Mouse (Mus musculus) ES-Bruce4 (cell line): Measurements from ENCODE around the gene Scamp5.

Source experiments
- CTCF ChIP-seq: IDR thresholded peaks from one replicate; pipeline ENCODE4 v1.8.1; 2011; ENCODE audit warnings: low read depth, low read length
- EP300 ChIP-seq: IDR thresholded peaks from 2 replicates; pipeline ENCODE4 v1.6.1; 2011; ENCODE audit warnings: low read depth, low read length; ENCODE audit not compliant: insufficient read depth
- POLR2A ChIP-seq: IDR thresholded peaks from one replicate; pipeline ENCODE4 v1.8.1; 2011; ENCODE audit warnings: low read length; ENCODE audit not compliant: insufficient read depth

GRCm38 (mm10) chr9:57502911-57503621 is 35.2 kb upstream of the Scamp5 start:
- TF ChIP-seq POLR2A = no peak
- TF ChIP-seq CTCF = no peak
- TF ChIP-seq EP300 = no peak
